Mouse (Mus musculus) lung, embryonic 14.5 days (tissue): ENCODE results near the gene Tmem239. TPM values are rescaled to one million over a fixed set of nuclear protein-coding genes. Genes with fewer than 3 reads are reported as not detected.
A peak's percentile ranks its signal among the peaks of the same experiment; 100 is the strongest.

ENCODE experiments used
- ATAC-seq: fragments of 200-750 bp; cut with Nextera tagmentation; 2 replicates; pipeline ENCODE4 v1.8.0; 2017; ENCODE audit warnings: mild to moderate bottlenecking, moderate TSS enrichment, moderate library complexity; ENCODE audit not compliant: insufficient read depth
- DNase-seq: peaks from one replicate; pipeline ENCODE4 v3.0.0-alpha.2; 2015
- H3K27ac ChIP-seq: fragments of 300-500 bp; sonication (generic); 2 replicates; pipeline ENCODE4 v1.5.1; 2014; ENCODE audit warnings: low read depth, mild to moderate bottlenecking, moderate library complexity
- H3K27me3 ChIP-seq: fragments of 300-500 bp; sonication (generic); 2 replicates; pipeline ENCODE4 v1.6.1; 2014; ENCODE audit warnings: low read length, control low read depth; ENCODE audit not compliant: insufficient read depth
- H3K36me3 ChIP-seq: fragments of 300-500 bp; sonication (generic); 2 replicates; pipeline ENCODE4 v1.6.1; 2014; ENCODE audit warnings: control low read depth; ENCODE audit not compliant: insufficient read depth
- H3K4me1 ChIP-seq: fragments of 300-500 bp; sonication (generic); 2 replicates; pipeline ENCODE4 v1.6.1; 2014; ENCODE audit warnings: antibody characterized with exemption, control low read depth; ENCODE audit not compliant: insufficient read depth
- H3K4me2 ChIP-seq: fragments of 300-500 bp; sonication (generic); 2 replicates; pipeline ENCODE4 v1.6.1; 2014; ENCODE audit warnings: mild to moderate bottlenecking
- H3K4me3 ChIP-seq: fragments of 300-500 bp; sonication (generic); 2 replicates; pipeline ENCODE4 v1.5.1; 2014; ENCODE audit warnings: low read depth, low read length
- H3K9ac ChIP-seq: fragments of 300-500 bp; sonication (generic); 2 replicates; pipeline ENCODE4 v1.6.1; 2014
- H3K9me3 ChIP-seq: fragments of 300-500 bp; sonication (generic); 2 replicates; pipeline ENCODE4 v1.6.1; 2016; ENCODE audit warnings: low read depth, low read length, control low read depth
- CTCF ChIP-seq: IDR thresholded peaks from 2 replicates; pipeline ENCODE4 v1.5.1; 2016; ENCODE audit warnings: antibody characterized with exemption, low read depth
- WGBS: fragments of 180-500 bp; shearing (Covaris S2); extraction: QIAGEN DNeasy Blood & Tissue Kit; methylation state at CpG from one replicate; pipeline ENCODE4 v1.1.7; 2014; 5-methylcytosine and 5-hydroxymethylcytosine counted together
- polyA plus RNA-seq: library from polyadenylated mRNA; unstranded; fragments of >200 nt; fragmentation: Nextera tagmentation; extraction: Ambion mirVana; gene quantifications from 2 replicates; pipeline ENCODE4 v1.2.1, GENCODE M21; 2014

Tmem239 gene
- polyA plus RNA-seq, 1 experiment from 2014 or later: not detected

GRCm38 (mm10) chr2:130424126-130424853 is 18.0 kb downstream of the Tmem239 start, which contains the start of the genes Vps16 and Pced1a:
TSS of gene Vps16 (plus strand) at chr2:130424339.
TSS of gene Pced1a (minus strand) at chr2:130424701.
- H3K4me1 ChIP-seq: peaks cover 14% of the 10 kb centered on the region; the same call in 1 of the 2 replicates
- H3K27me3 ChIP-seq: no peaks in the 10 kb centered on the region
- no peaks in the 10 kb centered on the region for H3K9me3 ChIP-seq
- peak within 1 kb of the TSS; percentile 83 for H3K9ac ChIP-seq
- WGBS: under 1% methylated on average over 58 of the region's 58 CpGs
- peaks cover 13% of the 10 kb centered on the region; the same call in 1 of the 2 replicates for H3K36me3 ChIP-seq
- peak; percentile 96 for ATAC-seq
- TF ChIP-seq CTCF: peak; percentile 73
- peak within 1 kb of the TSS; percentile 84 for H3K27ac ChIP-seq
- H3K4me2 ChIP-seq: peak within 1 kb of the TSS; percentile 94
- H3K4me3 ChIP-seq: peak within 1 kb of the TSS; percentile 72
- peak; percentile 97 for DNase-seq

GRCm38 (mm10) chr2:130425112-130425511 is 18.8 kb downstream of the Tmem239 start:
- 39% methylated on average over 5 of the region's 5 CpGs for WGBS
- ATAC-seq: no peak
- Histone ChIP-seq H3K36me3 (peaks cover 7% of the 10 kb centered on the region; the same call in 1 of the 2 replicates), H3K9me3 (no peaks in the 10 kb centered on the region), H3K9ac (peak overlapping the region; percentile 83), H3K27me3 (no peaks in the 10 kb centered on the region), H3K27ac (no peak overlapping the region; the same call in 1 of the 2 replicates), H3K4me3 (peak overlapping the region; percentile 72), H3K4me1 (peaks cover 14% of the 10 kb centered on the region; the same call in 1 of the 2 replicates), H3K4me2 (peak overlapping the region; percentile 94)
- peak; percentile 59 for DNase-seq
- peak; percentile 31; the same call in 1 of the 2 replicates for TF ChIP-seq CTCF

- Histone ChIP-seq H3K9me3 (no peaks in the 10 kb centered on the region), H3K4me3 (no peak overlapping the region), H3K9ac (no peak overlapping the region), H3K27me3 (no peaks in the 10 kb centered on the region), H3K27ac (no peak overlapping the region), H3K4me1 (peaks cover 5% of the 10 kb centered on the region; the same call in 1 of the 2 replicates), H3K36me3 (peaks cover 10% of the 10 kb centered on the region; the same call in 1 of the 2 replicates), H3K4me2 (no peak overlapping the region)
- 61% methylated on average over 2 of the region's 2 CpGs for WGBS
- TF ChIP-seq CTCF: no peak
- no peak for ATAC-seq
- no peak for DNase-seq
These were observed 23.6 kb downstream of the Tmem239 start for GRCm38 (mm10) chr2:130429851-130430250.

- no peaks in the 10 kb centered on the region for H3K27me3 ChIP-seq
- H3K4me1 ChIP-seq: no peaks in the 10 kb centered on the region
- ATAC-seq: no peak
- H3K4me3 ChIP-seq: no peak overlapping the region
- TF ChIP-seq CTCF: no peak
- H3K9me3 ChIP-seq: no peaks in the 10 kb centered on the region
- DNase-seq: no peak
- H3K9ac ChIP-seq: no peak overlapping the region
- H3K4me2 ChIP-seq: no peak overlapping the region
- peaks cover 10% of the 10 kb centered on the region; the same call in 1 of the 2 replicates for H3K36me3 ChIP-seq
- H3K27ac ChIP-seq: no peak overlapping the region
- 56% methylated on average over 3 of the region's 3 CpGs for WGBS
These were observed 24.2 kb downstream of the Tmem239 start for GRCm38 (mm10) chr2:130430484-130430883.

GRCm38 (mm10) chr2:130432157-130432556 is 25.9 kb downstream of the Tmem239 start:
- ATAC-seq (no peak), DNase-seq (no peak)
- Histone ChIP-seq H3K9me3 (no peaks in the 10 kb centered on the region), H3K27me3 (no peaks in the 10 kb centered on the region), H3K4me3 (no peak overlapping the region), H3K27ac (no peak overlapping the region), H3K9ac (no peak overlapping the region), H3K4me1 (no peaks in the 10 kb centered on the region), H3K4me2 (no peak overlapping the region), H3K36me3 (peaks cover 10% of the 10 kb centered on the region; the same call in 1 of the 2 replicates)
- TF ChIP-seq CTCF: no peak
- WGBS: 83% methylated on average over 3 of the region's 3 CpGs

- H3K36me3 ChIP-seq: peaks cover 16% of the 10 kb centered on the region
- H3K4me2 ChIP-seq: no peak overlapping the region
- H3K27me3 ChIP-seq: no peaks in the 10 kb centered on the region
- H3K9me3 ChIP-seq: no peaks in the 10 kb centered on the region
- ATAC-seq: peak; percentile 41; the same call in 1 of the 2 replicates
- no peak overlapping the region for H3K4me3 ChIP-seq
- no peaks in the 10 kb centered on the region for H3K4me1 ChIP-seq
- peak; percentile 86 for DNase-seq
- 22% methylated on average over 4 of the region's 4 CpGs for WGBS
- TF ChIP-seq CTCF: peak; percentile 72
- H3K9ac ChIP-seq: no peak overlapping the region
- no peak overlapping the region for H3K27ac ChIP-seq
These were observed 26.9 kb downstream of the Tmem239 start for GRCm38 (mm10) chr2:130433152-130433551.

GRCm38 (mm10) chr2:130436769-130437168 is 30.5 kb downstream of the Tmem239 start:
- Histone ChIP-seq H3K9ac (no peak overlapping the region), H3K27me3 (no peaks in the 10 kb centered on the region), H3K27ac (no peak overlapping the region), H3K36me3 (peaks cover 49% of the 10 kb centered on the region), H3K4me3 (no peak overlapping the region), H3K9me3 (no peaks in the 10 kb centered on the region), H3K4me2 (no peak overlapping the region), H3K4me1 (no peaks in the 10 kb centered on the region)
- ATAC-seq (no peak), DNase-seq (no peak)
- TF ChIP-seq CTCF: no peak
- WGBS: 94% methylated on average over 1 of the region's 1 CpGs
